Mouse (Mus musculus): ENCODE results near the gene Gabrb3.
"Not testable (repeated sequence)": the region's sequence is repeated elsewhere in the genome, so short reads cannot be mapped to it uniquely, and the experiment has no call there.

Gabrb3 gene

DNA sequence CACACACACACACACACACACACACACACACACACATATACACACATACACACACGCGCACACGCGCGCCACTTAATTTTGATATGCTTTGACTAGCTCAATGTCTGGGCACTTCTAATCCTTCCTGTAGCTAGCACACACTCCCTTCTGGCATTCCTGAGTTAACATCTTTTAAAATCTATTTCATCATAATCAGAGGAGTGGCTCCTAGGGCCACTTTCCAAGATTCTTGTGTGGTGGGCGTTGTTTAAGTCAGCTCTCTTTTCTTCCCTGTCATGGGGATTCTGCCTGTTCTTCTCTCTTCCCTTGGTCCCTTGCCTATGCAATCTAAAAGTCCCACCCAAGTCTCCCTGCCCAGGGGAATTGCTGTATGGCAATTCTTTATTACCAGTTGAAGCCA, 286.6 kb downstream of the Gabrb3 start:
- DNase-seq (ENCODE audit: low spot score in 2 of 2) = no peak

DNA sequence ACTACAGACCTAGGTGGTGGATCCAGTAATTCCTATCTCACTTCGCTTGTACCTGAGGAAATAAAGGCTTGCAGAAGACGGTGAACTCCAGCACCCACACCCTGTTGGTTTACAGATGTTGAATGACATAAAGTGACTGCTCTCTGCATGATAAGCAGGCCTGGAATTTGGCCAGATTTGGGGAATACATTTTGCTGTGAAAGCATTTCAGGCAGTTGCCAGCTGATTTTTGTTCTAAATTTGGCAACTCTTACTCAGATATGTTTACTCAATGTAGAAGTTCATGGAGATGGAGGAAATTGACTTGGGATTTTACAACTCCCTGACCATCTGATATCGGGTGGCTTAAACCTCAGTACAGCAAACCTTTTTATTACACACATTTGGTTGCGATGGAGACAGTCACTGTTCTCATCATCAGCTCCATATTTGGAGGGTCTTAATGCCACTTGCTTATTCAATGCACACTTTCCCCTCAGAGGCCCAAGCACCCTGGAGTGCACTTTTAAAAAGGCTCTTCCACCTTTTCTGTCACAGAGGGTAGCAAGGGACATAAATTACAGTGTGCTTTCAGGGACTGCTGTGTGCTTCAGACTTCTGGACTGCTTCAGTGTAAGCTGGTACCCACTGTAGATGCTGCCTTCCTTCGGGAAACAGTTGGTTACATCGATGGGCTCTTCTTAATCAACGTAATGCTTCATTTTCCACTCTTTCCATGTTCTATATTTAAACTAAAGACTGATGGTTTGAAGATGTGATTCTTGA, 287.7 kb downstream of the Gabrb3 start:
- no peak for DNase-seq (ENCODE audit: low spot score in 2 of 2)

DNA sequence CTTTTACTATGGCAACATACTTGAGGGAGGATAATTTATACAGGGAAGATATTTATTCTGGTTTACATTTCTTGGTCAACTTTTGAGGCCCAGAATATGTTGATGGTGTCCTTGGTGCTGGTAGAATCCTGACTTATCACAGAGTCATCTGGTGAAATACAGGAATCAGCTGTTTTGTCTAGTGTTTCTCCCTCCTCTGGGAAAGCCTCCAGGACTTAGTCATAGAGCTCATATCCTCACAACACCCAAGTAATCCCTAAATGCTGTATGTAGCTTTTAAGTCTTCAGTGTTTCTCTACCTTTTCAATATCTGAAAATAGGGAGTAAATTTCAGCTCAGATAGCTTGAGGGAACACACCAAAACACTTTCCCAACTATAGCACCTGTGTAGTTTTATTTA, 292.2 kb downstream of the Gabrb3 start:
- no peak for DNase-seq (ENCODE audit: low spot score in 2 of 2)

DNA sequence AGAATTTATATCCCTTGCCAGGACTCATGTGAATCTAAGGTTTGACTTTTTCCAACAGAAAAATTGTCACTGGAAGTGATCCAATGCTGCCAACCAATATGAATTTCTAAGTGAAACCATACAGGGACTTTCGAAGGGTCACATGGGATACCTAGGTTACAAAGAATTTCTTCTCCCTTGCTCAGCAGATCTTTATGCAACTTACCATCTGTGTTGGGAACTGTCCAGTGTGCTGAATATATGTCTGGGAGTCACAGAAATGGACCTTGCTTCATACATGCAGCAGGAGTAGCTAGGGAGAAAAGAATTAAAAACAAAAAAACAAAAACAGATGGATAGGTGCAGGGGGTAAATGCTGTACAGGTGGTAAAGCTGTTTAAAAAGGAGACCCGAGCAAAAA, 327.3 kb downstream of the Gabrb3 start:
- no peak for DNase-seq (ENCODE audit: low spot score in 2 of 2)

DNA sequence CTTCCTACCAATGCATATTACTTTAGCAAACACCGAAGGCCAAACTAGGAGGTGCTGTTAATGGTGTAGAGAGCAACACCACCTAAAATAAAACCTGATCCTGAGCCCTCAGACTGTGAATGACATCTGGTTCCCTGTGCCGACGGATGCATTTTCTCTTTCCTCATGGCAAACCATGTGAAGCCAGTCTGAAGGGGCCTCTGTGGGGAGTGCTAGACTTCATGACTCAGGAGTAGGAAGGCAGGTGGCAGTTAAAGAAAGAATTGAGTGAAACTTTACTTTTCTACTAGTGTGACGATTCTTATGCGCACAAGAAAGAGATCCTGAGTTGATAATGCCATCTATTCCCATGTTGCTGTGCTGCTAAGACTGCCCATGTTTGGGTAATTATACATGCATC, 341.0 kb downstream of the Gabrb3 start:
- DNase-seq (ENCODE audit: low spot score in 2 of 2) = no peak

DNA sequence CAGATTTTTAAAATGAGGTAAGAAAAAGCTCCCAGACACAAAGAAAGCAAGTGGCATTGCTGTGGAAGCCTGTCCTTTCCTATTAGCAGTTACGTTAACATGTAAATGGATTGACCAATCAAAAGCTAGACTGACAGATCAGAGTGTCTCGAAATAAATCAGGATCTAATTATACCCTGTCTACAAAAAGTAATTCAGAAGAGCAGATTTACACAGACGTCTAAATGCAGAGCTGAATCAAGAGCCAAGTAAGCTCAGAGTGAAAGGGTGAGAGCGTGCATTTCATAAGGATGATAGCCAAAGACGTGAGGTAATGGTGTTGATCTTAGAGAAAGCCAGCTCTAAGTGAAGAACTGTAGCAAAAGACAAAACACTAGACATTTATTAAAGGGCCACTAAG, 359.3 kb downstream of the Gabrb3 start:
- no peak for DNase-seq (ENCODE audit: low spot score in 2 of 2)

DNA sequence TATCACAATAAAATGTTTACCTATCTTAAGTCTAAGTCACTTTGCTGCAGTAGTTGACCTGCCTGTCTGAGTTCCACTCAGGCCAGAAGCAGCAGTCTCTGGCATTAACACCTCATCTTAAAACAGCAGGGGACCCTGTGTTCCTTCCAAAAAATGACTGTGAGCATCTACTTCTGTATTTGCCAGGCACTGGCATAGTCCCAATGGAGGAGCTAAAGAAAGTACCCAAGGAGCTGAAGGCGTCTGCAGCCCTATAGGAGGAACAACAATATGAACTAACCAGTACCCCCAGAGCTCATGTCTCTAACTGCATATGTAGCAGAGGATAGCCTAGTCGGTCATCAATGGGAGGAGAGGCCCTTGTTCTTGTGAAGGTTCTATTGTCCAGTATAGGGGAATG, 366.6 kb downstream of the Gabrb3 start:
- DNase-seq (ENCODE audit: low spot score in 2 of 2) = not testable (repeated sequence)

DNA sequence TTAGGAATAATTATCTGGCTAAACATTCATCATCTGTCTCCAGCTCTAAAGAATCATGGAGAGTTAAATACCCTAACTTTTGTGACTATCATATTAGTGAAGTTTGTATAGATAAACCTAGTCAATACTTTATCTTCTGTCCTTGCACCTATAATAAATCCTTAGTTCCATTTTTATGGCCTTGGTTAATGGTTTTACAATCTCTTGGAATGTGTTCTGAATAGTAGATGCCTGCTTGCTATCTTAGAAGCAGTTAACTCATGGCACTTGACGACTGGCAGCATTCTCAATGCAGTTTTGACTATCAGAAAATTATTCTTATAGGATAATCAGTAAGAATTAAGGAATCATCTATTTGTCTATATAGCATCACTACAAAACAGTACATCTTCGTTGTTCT, 368.0 kb downstream of the Gabrb3 start:
- no peak for DNase-seq (ENCODE audit: low spot score in 2 of 2)

DNA sequence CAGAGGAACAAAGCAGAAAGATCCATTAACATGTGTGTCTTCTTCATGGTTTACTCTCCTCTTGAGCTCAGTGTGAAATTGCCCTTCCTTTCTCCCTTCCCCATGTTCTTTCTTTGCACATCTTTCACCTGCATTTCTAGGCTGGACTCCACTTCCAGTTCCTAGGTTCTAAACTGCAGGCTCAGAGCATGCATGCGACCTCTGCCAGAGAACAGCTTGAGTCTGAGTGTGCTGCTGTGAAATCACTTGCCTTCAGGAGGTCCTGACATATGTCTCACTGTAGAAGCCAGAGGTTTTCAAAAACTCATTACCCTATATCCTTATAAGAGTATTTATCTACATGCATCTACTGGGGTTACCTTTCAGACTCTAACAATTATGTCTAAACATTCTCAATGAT, 383.8 kb downstream of the Gabrb3 start:
- DNase-seq (ENCODE audit: low spot score in 2 of 2) = no peak

DNA sequence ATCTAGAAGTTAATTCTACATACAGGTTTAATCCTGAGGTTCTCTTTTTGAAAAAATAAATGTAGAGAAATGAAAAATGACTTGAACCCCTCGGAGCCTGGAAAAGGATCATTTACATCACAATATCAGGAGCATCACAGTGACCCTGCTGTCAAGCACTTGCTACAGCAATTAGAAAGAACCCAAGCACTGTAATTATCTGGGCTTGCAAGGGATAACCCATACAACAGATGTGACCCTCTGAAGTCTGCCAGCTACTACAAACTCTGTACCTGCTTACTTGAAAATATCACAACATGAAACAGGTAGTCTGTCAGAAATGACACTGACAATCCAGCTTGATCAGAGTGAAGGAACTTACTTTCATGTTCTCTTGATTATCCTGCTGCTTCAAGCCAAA, 394.2 kb downstream of the Gabrb3 start:
- DNase-seq (ENCODE audit: low spot score in 2 of 2) = no peak

DNA sequence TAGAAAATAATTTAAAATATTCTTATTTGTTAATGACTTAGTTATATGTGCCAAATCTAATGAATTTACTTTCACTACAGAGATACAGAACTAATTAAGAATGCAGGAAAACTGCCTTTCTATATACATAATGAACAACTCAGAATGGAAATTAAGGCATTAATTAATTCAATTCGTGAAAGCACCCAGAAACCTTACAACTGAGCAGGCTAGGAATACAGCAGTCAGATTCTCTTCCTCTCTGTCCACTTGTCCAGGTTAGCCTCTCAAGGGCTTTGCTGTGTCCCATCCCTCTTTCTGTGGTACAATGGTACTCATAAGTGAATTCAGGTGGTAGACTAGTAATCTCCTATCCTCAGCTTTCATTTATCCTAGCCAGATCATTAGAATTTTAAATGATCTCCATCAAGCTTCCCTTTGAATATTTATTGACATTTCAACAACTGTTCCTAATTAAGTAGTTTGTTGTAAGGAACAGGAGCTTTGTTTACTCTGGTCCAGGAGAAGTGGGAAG, 422.9 kb downstream of the Gabrb3 start:
- DNase-seq (ENCODE audit: low spot score in 2 of 2) = no peak

DNA sequence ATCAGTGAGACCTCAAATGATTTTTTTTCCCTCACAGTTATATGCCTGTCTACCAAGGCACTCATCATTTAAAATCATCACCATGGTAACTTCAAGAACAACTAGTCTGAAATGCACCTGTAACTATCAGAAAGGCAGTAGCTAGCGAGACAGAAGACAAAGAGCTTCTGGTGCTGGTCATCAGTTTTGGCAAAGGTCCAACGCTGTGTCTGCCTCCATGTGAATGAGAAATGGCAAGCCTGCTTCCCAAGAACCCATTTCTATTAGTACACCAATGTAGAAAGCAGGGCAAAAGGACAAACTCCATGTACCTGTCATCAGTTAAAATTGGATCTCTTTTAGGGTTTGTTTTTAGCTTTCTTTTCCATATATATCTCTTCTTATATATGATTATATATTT, 448.5 kb downstream of the Gabrb3 start:
- DNase-seq (ENCODE audit: low spot score in 2 of 2) = no peak

Measured in frontal cortex, postnatal 10 days (tissue).